Mouse (Mus musculus) adrenal gland (tissue): ENCODE data around the gene Olfr446.

Experiments used
- intact Hi-C: fragments of 180-260 bp; cut with DNase I; formaldehyde crosslinking; loops from one replicate; pipeline ENCODE4 v1.15.1; 2025
- long read RNA-seq, 2 experiments: library from polyadenylated mRNA; unstranded; transcript quantifications; one replicate each; pipeline ENCODE4 v2.0.0; 2020; ENCODE audit warnings: borderline replicate concordance in 1 of 2; ENCODE audit not compliant: insufficient replicate concordance in 1 of 2

The Olfr446 gene
- long read RNA-seq, experiment 1: 0 reads
- long read RNA-seq, experiment 2: 0 reads

GRCm38 (mm10) chr6:42921077-42921476 lies at the start of gene Olfr446:
TSS of gene Olfr446 (plus strand) at chr6:42921377.
- intact Hi-C loops: no loop called here

DNA sequence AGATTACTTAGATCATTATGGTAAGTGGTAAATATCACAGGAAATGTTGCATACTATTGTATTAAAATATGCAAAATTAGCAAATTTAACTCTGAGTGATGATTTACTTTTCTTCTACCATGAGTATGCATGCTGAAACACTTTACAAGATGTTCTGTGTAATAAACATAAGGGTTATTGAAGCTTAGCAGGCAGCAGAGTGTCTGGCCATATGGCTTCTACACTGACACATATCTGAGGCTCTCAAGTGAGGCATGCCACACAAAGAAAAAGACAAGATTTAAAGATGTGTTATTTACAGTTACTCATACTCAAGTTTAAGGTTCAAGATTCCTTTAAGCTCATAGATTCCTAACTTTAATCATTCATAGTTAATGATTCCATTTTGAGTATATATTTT lies 44.9 kb upstream of the Olfr446 start:
- intact Hi-C loops: no loop called here

GRCm38 (mm10) chr6:42890141-42890540 lies 31.0 kb upstream of the Olfr446 start, which contains the start of gene Olfr448:
TSS of gene Olfr448 (plus strand) at chr6:42890441.
- intact Hi-C loops: no loop called here

GRCm38 (mm10) chr6:42900345-42900744 lies 20.8 kb upstream of the Olfr446 start:
- intact Hi-C loops: no loop called here

DNA sequence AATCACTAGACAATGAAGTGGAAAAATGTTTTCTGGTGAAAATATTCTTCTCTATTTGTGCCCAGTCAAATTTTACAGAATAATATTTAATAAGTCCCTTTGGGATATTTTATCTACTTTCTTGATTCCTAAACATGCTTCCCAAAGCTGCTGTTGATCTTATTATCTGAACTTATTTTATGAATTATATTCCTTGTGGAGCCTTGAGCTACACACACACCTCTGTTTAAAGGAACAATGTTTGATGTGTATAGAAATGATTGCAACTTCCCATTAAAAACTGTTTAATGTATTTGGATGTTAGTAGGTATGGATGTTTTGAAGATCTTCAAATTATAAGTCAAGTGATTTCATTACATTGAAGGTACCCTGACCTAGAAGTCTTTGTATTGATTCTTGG lies 12.6 kb upstream of the Olfr446 start, which contains the start of gene Olfr447:
Olfr447 (plus strand) TSS at position 301 of the 400 bp plus-strand sequence.
- intact Hi-C loops: no loop called here

DNA sequence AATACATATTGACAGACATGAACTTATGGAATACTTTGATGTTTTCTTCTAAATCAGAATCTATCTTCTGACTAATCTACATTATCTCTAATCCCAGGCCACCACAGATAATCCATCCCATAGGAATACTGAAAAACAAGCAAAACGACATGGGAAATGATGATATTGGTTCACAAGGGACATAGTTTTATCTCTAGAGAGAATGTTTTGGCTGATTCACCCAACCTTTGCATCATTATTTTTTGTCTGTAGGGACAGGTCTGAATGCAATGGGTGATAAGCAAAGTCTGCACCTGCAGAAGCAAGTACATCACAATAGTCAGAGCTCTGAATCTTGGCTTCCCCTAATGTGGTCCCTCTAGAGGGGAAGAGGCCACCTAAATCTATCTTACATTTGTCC lies 27.6 kb downstream of the Olfr446 start, which contains the start of gene Olfr444:
Olfr444 (plus strand) TSS at position 301 of the 400 bp plus-strand sequence.
- intact Hi-C loops: no loop called here

GRCm38 (mm10) chr6:42980377-42980776 lies 59.2 kb downstream of the Olfr446 start:
- intact Hi-C loops: no loop called here
